Mouse (Mus musculus): ENCODE results near the gene Cisd2. TPM values are rescaled to one million over a fixed set of nuclear protein-coding genes. Genes with fewer than 3 reads are reported as not detected.

Gene Cisd2
- 55.0 and 58.2 TPM in 2 replicates for total RNA-seq (2017)

- 0 out of 2 replicates have a peak, but pooled peaks have one; percentile 2 for ATAC-seq (ENCODE audit: extremely low read depth, insufficient number of reproducible peaks, low FRiP score, poor library complexity, severe bottlenecking)
Observed at GRCm38 (mm10) chr3:135423608-135424212, at the start of gene Cisd2. Cisd2 (minus strand) TSS chr3:135423925.

GRCm38 (mm10) chr3:135470823-135471222 is 47.1 kb upstream of the Cisd2 start:
- no peak for ATAC-seq (ENCODE audit: extremely low read depth, insufficient number of reproducible peaks, low FRiP score, poor library complexity, severe bottlenecking)

GRCm38 (mm10) chr3:135469974-135470373 is 46.2 kb upstream of the Cisd2 start:
- ATAC-seq (ENCODE audit: extremely low read depth, insufficient number of reproducible peaks, low FRiP score, poor library complexity, severe bottlenecking), result no peak

GRCm38 (mm10) chr3:135469146-135469545 is 45.4 kb upstream of the Cisd2 start:
- ATAC-seq (ENCODE audit: extremely low read depth, insufficient number of reproducible peaks, low FRiP score, poor library complexity, severe bottlenecking), result no peak

GRCm38 (mm10) chr3:135468402-135468801 is 44.7 kb upstream of the Cisd2 start:
- ATAC-seq (ENCODE audit: extremely low read depth, insufficient number of reproducible peaks, low FRiP score, poor library complexity, severe bottlenecking), result no peak

GRCm38 (mm10) chr3:135458981-135459380 is 35.3 kb upstream of the Cisd2 start:
- no peak for ATAC-seq (ENCODE audit: extremely low read depth, insufficient number of reproducible peaks, low FRiP score, poor library complexity, severe bottlenecking)

- no peak for ATAC-seq (ENCODE audit: extremely low read depth, insufficient number of reproducible peaks, low FRiP score, poor library complexity, severe bottlenecking)
Observed at GRCm38 (mm10) chr3:135444930-135445329, 21.2 kb upstream of the Cisd2 start.

GRCm38 (mm10) chr3:135440621-135441020 is 16.9 kb upstream of the Cisd2 start:
- ATAC-seq (ENCODE audit: extremely low read depth, insufficient number of reproducible peaks, low FRiP score, poor library complexity, severe bottlenecking), result no peak

GRCm38 (mm10) chr3:135440221-135440620 is 16.5 kb upstream of the Cisd2 start:
- peak; percentile 33 for ATAC-seq (ENCODE audit: extremely low read depth, insufficient number of reproducible peaks, low FRiP score, poor library complexity, severe bottlenecking)

- no peak for ATAC-seq (ENCODE audit: extremely low read depth, insufficient number of reproducible peaks, low FRiP score, poor library complexity, severe bottlenecking)
Observed at GRCm38 (mm10) chr3:135439651-135440050, 15.9 kb upstream of the Cisd2 start.

- peak; percentile 47 for ATAC-seq (ENCODE audit: extremely low read depth, insufficient number of reproducible peaks, low FRiP score, poor library complexity, severe bottlenecking)
Observed at GRCm38 (mm10) chr3:135438913-135439531, 15.3 kb upstream of the Cisd2 start.

- peak; percentile 34 for ATAC-seq (ENCODE audit: extremely low read depth, insufficient number of reproducible peaks, low FRiP score, poor library complexity, severe bottlenecking)
Observed at GRCm38 (mm10) chr3:135438531-135438912, 14.8 kb upstream of the Cisd2 start.

GRCm38 (mm10) chr3:135437758-135438495 is 14.2 kb upstream of the Cisd2 start, which contains the start of gene Ube2d3:
Ube2d3 (plus strand) TSS chr3:135438149.
- ATAC-seq (ENCODE audit: extremely low read depth, insufficient number of reproducible peaks, low FRiP score, poor library complexity, severe bottlenecking), result peak; percentile 77

- ATAC-seq (ENCODE audit: extremely low read depth, insufficient number of reproducible peaks, low FRiP score, poor library complexity, severe bottlenecking), result no peak
Observed at GRCm38 (mm10) chr3:135436901-135437616, 13.3 kb upstream of the Cisd2 start.

GRCm38 (mm10) chr3:135422856-135423607 is 693 bp downstream of the Cisd2 start:
- ATAC-seq (ENCODE audit: extremely low read depth, insufficient number of reproducible peaks, low FRiP score, poor library complexity, severe bottlenecking), result peak; percentile 80

- ATAC-seq (ENCODE audit: extremely low read depth, insufficient number of reproducible peaks, low FRiP score, poor library complexity, severe bottlenecking), result no peak
Observed at GRCm38 (mm10) chr3:135422232-135422855, 1.4 kb downstream of the Cisd2 start.

GRCm38 (mm10) chr3:135421310-135421594 is 2.5 kb downstream of the Cisd2 start:
- ATAC-seq (ENCODE audit: extremely low read depth, insufficient number of reproducible peaks, low FRiP score, poor library complexity, severe bottlenecking), result no peak

- peak; percentile 68 for ATAC-seq (ENCODE audit: extremely low read depth, insufficient number of reproducible peaks, low FRiP score, poor library complexity, severe bottlenecking)
Observed at GRCm38 (mm10) chr3:135420542-135421309, 3.0 kb downstream of the Cisd2 start.

Measured in neutrophil, adult 5-6 weeks (primary cell).